Mouse (Mus musculus): ENCODE data around the gene Tlcd2. TPM values are rescaled to one million over a fixed set of nuclear protein-coding genes. Genes with fewer than 3 reads are reported as not detected.

Tlcd2 gene
- total RNA-seq (2021), result 1 to 10 TPM; 3.7 to 4.6 TPM
- polyA plus RNA-seq (2012; rRNA removed), result 10.3 and 14.3 TPM in 2 replicates
- long read RNA-seq, partial matches to known transcripts, result 2 of 4 reads
- long read RNA-seq, other reads (novel, unspliced or antisense), result 2 of 4 reads

DNA sequence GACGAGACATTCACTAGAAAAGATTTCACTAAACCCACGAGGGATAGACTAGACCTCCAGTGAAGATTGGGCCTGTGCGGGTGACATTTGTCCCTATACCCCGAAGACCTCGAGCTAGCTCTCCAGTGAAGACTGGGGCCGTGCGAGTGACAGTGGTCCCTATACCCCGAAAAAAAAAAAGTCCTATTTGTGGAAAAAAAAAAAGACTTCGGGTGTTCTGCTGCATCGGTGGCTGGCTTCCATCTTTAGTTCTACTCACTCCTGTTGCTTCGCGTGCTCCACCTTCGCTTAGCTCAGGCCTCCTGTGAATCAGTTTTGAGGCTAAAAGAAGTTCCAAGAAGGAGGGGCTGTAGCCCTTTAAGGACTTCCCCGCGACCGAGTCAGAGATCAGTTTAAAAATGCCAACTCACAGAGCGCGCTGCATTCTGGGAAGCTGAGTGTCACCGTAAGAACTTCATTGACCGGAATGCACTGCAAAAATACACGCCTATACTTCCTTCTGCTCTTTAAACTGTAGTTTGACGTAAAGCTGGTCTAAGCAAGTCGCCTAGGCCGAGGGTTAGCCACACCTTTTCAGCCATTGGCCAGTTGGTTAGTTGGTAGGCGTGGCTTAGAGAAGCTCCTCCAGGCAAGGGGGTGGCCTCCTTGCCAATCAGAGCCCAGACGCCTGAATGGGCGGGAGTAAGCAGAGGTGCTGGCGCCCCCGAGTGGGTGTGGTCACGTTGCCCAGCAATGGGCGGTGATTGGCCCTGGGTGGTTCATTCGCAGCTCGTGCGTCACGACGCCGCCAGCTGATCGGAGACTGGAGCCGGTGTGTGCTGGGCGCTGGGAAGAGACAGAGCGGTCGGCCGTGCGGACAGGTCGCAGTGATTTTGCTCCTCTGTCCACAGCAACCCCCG is at the start of gene Tlcd2:
Gene Tlcd2 (plus strand): TSS at position 872 of the 899 bp plus-strand sequence.
- Histone ChIP-seq H3K9ac (ENCODE audit: low read depth, low read length) (peak within 1 kb of the TSS; percentile 82), H3K27ac (peak within 1 kb of the TSS; percentile 97), H3K4me3 (peak within 1 kb of the TSS; percentile 84), H3K27me3 (ENCODE audit: control insufficient read depth, insufficient read depth, low read length) (no peaks in the 10 kb centered on the region), H3K79me2 (replicated peaks; ENCODE audit: control insufficient read depth, insufficient read depth, low read length) (no peaks in the 10 kb centered on the region), H3K4me1 (ENCODE audit: control insufficient read depth, insufficient read depth, low read length) (peaks cover 20% of the 10 kb centered on the region), H3K36me3 (ENCODE audit: control insufficient read depth, insufficient read depth, low read length) (peaks cover 26% of the 10 kb centered on the region)
- under 1% methylated on average over 46 of the region's 46 CpGs for WGBS
- TF ChIP-seq EP300 (IDR thresholded peaks at IDR 0.05; ENCODE audit: insufficient read depth, low read depth, low read length), result peak; percentile 88
- peak; percentile 99 for TF ChIP-seq POLR2A (IDR thresholded peaks at IDR 0.05; ENCODE audit: insufficient read depth, low read depth, low read length)
- TF ChIP-seq CTCF (IDR thresholded peaks at IDR 0.05), result no peak
- intact Hi-C loops (cut with DNase I), result loop anchor here (2.0 to 5.0 kb wide), 3 partner anchors 50 to 629 kb away; partner anchors contain the start of genes Mnt and Rilp
- peak; percentile 97 to 100 for DNase-seq

DNA sequence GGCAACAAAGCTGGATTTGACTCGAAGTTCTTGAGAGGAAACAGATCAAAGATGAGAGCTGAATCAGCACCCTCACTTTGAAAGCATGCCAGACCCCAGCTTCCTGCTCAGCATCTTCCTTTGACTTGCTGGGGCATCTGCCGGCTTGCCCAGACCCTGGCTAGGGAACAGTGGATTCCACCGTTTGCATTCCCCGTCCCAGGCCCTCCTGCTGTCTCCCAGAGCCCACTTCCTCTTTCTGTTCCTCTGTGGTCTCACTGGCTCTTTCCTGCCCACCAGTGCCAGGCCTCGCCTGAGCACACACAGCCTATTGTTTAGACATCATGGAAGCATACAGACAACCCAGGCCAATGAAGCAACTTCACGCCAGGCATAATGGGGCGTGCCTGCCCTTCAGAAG is 46.4 kb upstream of the Tlcd2 start:
- no peak overlapping the region for H3K27ac ChIP-seq
- 37% methylated on average over 7 of the region's 7 CpGs for WGBS
- DNase-seq, result peak in 1 of 2 experiments; percentile 45
- no peaks in the 10 kb centered on the region for H3K36me3 ChIP-seq (ENCODE audit: control insufficient read depth, insufficient read depth, low read length)
- no peaks in the 10 kb centered on the region for H3K79me2 ChIP-seq (replicated peaks; ENCODE audit: control insufficient read depth, insufficient read depth, low read length)
- TF ChIP-seq EP300 (IDR thresholded peaks at IDR 0.05; ENCODE audit: insufficient read depth, low read depth, low read length), result no peak
- TF ChIP-seq POLR2A (IDR thresholded peaks at IDR 0.05; ENCODE audit: insufficient read depth, low read depth, low read length), result no peak
- no peak for TF ChIP-seq CTCF (IDR thresholded peaks at IDR 0.05)
- H3K4me1 ChIP-seq (ENCODE audit: control insufficient read depth, insufficient read depth, low read length), result no peaks in the 10 kb centered on the region
- no peak overlapping the region for H3K4me3 ChIP-seq
- no peaks in the 10 kb centered on the region for H3K27me3 ChIP-seq (ENCODE audit: control insufficient read depth, insufficient read depth, low read length)
- no peak overlapping the region for H3K9ac ChIP-seq (ENCODE audit: low read depth, low read length)
- intact Hi-C loops (cut with DNase I), result no loop called here

DNA sequence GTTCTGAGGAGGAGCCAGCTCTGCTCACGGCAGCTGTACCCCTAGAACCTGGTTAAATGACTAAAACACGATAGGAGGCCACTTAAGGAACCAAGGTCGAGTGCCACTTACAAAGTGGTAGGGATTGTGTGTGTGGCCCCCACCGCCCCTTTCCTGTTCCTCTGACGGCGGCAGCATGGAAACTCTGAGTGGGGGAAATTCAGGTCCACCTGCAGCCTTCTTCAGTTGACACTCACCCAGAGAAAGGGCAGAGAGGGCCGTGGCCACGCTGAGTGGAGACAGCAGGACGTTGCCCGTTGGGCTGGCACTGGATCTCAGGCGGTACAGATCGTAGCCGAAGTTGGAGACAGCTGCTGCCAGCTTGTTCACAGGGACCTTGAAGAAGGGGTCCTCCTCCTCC is 45.5 kb upstream of the Tlcd2 start:
- WGBS, result 76% methylated on average over 13 of the region's 13 CpGs
- DNase-seq, result no peak
- intact Hi-C loops (cut with DNase I), result no loop called here
- Histone ChIP-seq H3K4me1 (ENCODE audit: control insufficient read depth, insufficient read depth, low read length) (no peaks in the 10 kb centered on the region), H3K4me3 (no peak overlapping the region), H3K36me3 (ENCODE audit: control insufficient read depth, insufficient read depth, low read length) (no peaks in the 10 kb centered on the region), H3K79me2 (replicated peaks; ENCODE audit: control insufficient read depth, insufficient read depth, low read length) (no peaks in the 10 kb centered on the region), H3K27me3 (ENCODE audit: control insufficient read depth, insufficient read depth, low read length) (no peaks in the 10 kb centered on the region), H3K27ac (no peak overlapping the region), H3K9ac (ENCODE audit: low read depth, low read length) (no peak overlapping the region)
- TF ChIP-seq POLR2A (IDR thresholded peaks at IDR 0.05; ENCODE audit: insufficient read depth, low read depth, low read length), result no peak
- no peak for TF ChIP-seq CTCF (IDR thresholded peaks at IDR 0.05)
- TF ChIP-seq EP300 (IDR thresholded peaks at IDR 0.05; ENCODE audit: insufficient read depth, low read depth, low read length), result no peak

DNA sequence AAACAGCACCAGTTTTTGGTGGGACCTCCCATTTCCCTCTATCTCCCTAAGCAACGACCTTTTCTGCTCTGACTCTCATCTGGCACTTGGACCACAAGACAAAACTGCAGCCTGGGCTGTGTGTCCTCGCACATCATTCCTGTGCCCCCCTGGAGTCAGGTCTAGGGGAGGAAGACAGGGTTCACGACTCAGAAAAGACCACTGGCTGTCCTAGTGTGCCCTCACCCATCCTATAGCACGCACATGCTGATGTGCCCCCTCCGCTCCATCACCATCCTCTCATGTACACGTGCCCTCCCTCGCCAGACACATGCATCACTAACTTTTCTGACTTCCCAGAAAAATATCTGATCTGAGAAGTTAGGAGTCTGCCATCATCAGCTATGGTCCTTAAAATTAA is 41.5 kb upstream of the Tlcd2 start:
- Histone ChIP-seq H3K79me2 (replicated peaks; ENCODE audit: control insufficient read depth, insufficient read depth, low read length) (no peaks in the 10 kb centered on the region), H3K36me3 (ENCODE audit: control insufficient read depth, insufficient read depth, low read length) (no peaks in the 10 kb centered on the region), H3K4me1 (ENCODE audit: control insufficient read depth, insufficient read depth, low read length) (no peaks in the 10 kb centered on the region), H3K9ac (ENCODE audit: low read depth, low read length) (no peak overlapping the region), H3K4me3 (no peak overlapping the region), H3K27me3 (ENCODE audit: control insufficient read depth, insufficient read depth, low read length) (no peaks in the 10 kb centered on the region), H3K27ac (no peak overlapping the region)
- WGBS, result 78% methylated on average over 7 of the region's 7 CpGs
- no peak for DNase-seq
- no peak for TF ChIP-seq CTCF (IDR thresholded peaks at IDR 0.05)
- TF ChIP-seq EP300 (IDR thresholded peaks at IDR 0.05; ENCODE audit: insufficient read depth, low read depth, low read length), result no peak
- TF ChIP-seq POLR2A (IDR thresholded peaks at IDR 0.05; ENCODE audit: insufficient read depth, low read depth, low read length), result no peak
- intact Hi-C loops (cut with DNase I), result no loop called here

DNA sequence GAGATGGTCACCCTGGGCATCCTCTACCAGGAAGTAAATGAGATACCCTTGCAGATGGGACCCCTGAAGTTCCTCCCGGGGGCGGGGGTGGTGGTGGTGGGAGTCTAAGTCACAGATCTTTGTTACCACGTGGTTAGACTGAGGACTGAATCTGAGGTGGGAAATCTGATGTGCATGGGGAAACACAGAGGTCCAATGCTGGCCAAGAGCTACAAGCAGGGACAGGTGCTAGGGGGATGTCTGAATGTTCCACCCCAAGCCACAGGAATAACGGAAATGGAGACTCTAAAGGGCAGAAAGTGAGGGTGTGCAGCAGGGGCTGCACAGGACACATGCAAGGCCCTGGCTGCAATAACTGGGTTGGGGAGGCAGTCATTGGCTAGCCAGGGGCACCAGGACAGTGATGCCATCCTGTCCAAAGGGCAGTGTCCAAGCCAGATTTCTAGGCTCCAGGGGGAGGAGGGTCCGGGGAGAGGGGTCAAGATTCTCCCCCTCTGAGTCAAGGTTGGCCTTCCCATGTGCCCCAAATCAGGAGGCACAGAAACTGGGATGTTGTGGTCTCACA is 40.6 kb upstream of the Tlcd2 start:
- intact Hi-C loops (cut with DNase I), result no loop called here
- DNase-seq, result peak in 1 of 2 experiments; percentile 18
- Histone ChIP-seq H3K4me3 (no peak overlapping the region), H3K9ac (ENCODE audit: low read depth, low read length) (no peak overlapping the region), H3K36me3 (ENCODE audit: control insufficient read depth, insufficient read depth, low read length) (no peaks in the 10 kb centered on the region), H3K27me3 (ENCODE audit: control insufficient read depth, insufficient read depth, low read length) (no peaks in the 10 kb centered on the region), H3K79me2 (replicated peaks; ENCODE audit: control insufficient read depth, insufficient read depth, low read length) (no peaks in the 10 kb centered on the region), H3K27ac (no peak overlapping the region), H3K4me1 (ENCODE audit: control insufficient read depth, insufficient read depth, low read length) (no peaks in the 10 kb centered on the region)
- 60% methylated on average over 5 of the region's 5 CpGs for WGBS
- no peak for TF ChIP-seq CTCF (IDR thresholded peaks at IDR 0.05)

Measured in heart, adult 2 months (tissue).